Mouse (Mus musculus) CD4-positive, CD25-positive, alpha-beta regulatory T cell, adult 9 weeks (primary cell): ENCODE data around the gene Ccdc113. TPM values are rescaled to one million over a fixed set of nuclear protein-coding genes. Genes with fewer than 3 reads are reported as not detected.

ENCODE experiments used
- polyA plus RNA-seq: library from polyadenylated mRNA; unstranded; fragments of 100-300 nt; shearing (Covaris generic); gene quantifications from one replicate; pipeline ENCODE4 v1.2.1, GENCODE M21; 2017

Gene Ccdc113
- polyA plus RNA-seq, result not detected

GRCm38 (mm10) chr8:95533584-95534387 is at the start of gene Ccdc113:
TSS of gene Ccdc113 (plus strand) at chr8:95534085.

GRCm38 (mm10) chr8:95490006-95490405 is 43.9 kb upstream of the Ccdc113 start, which contains the start of gene Csnk2a2:
TSS of gene Csnk2a2 (minus strand) at chr8:95490039.

GRCm38 (mm10) chr8:95576240-95576639 is 42.4 kb downstream of the Ccdc113 start, which contains the start of gene Prss54:
TSS of gene Prss54 (minus strand) at chr8:95576340.

Other genes starting within 250 kb of the Ccdc113 start
- gene Cngb1, start 227.5 kb upstream of the Ccdc113 start, polyA plus RNA-seq, result not detected
- not detected for gene Tepp, start 223.5 kb upstream of the Ccdc113 start, polyA plus RNA-seq
- 5.0 TPM for gene Zfp319, start 202.1 kb upstream of the Ccdc113 start, polyA plus RNA-seq
- gene Usb1, start 201.8 kb upstream of the Ccdc113 start, polyA plus RNA-seq, result 82.2 TPM
- 1.9 TPM for gene Mmp15, start 181.8 kb upstream of the Ccdc113 start, polyA plus RNA-seq
- 33.1 TPM for gene Cfap20, start 99.2 kb upstream of the Ccdc113 start, polyA plus RNA-seq
- 4.5 TPM for gene Csnk2a2, start 44.0 kb upstream of the Ccdc113 start, polyA plus RNA-seq
- gene Prss54, start 42.3 kb downstream of the Ccdc113 start, polyA plus RNA-seq, result not detected
- gene Gins3, start 99.4 kb downstream of the Ccdc113 start, polyA plus RNA-seq, result 14.4 TPM
- gene Ndrg4, start 142.9 kb downstream of the Ccdc113 start, polyA plus RNA-seq, result 1.8 TPM
- 6.3 TPM for gene Setd6, start 181.8 kb downstream of the Ccdc113 start, polyA plus RNA-seq